Mouse (Mus musculus): Measurements from ENCODE around the gene Zc3h6.

DNA sequence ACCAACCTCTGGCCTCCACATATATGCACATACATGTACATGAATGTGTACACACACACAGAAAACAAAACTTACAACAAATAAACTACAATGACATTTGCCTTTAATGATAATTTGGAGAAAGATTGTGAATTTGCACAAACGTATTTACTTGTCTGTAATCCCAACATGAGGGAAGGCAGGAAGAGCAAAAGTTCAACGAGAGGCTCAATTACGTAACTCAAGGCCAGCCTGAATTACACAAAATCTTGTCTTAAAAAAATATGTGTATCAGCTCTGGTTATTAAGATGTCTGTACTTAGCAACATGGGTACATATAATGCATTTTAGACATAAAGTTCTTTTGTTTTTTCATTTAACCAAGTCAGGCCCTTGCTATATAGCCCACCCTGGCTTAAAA, 30.9 kb upstream of the Zc3h6 start:
- no peak for TF ChIP-seq POLR2A (IDR thresholded peaks at IDR 0.05; ENCODE audit: borderline replicate concordance, extremely low read depth, insufficient read depth, insufficient read length, poor library complexity, severe bottlenecking)
- TF ChIP-seq CTCF (IDR thresholded peaks at IDR 0.05; ENCODE audit: borderline replicate concordance, extremely low read depth, insufficient read depth, insufficient read length) = no peak
